Mouse (Mus musculus): ENCODE results near the gene S100a3. TPM values are rescaled to one million over a fixed set of nuclear protein-coding genes. Genes with fewer than 3 reads are reported as not detected.

The S100a3 gene
- total RNA-seq, 2 experiments from 2014 or later: not detected

- no peak for ATAC-seq (ENCODE audit: poor library complexity, severe bottlenecking)
Observed at GRCm38 (mm10) chr3:90600036-90600435, 39.7 kb downstream of the S100a3 start.

- no peak for ATAC-seq (ENCODE audit: poor library complexity, severe bottlenecking)
Observed at GRCm38 (mm10) chr3:90600458-90601195, 40.2 kb downstream of the S100a3 start.

- no peak for ATAC-seq (ENCODE audit: poor library complexity, severe bottlenecking)
Observed at GRCm38 (mm10) chr3:90601486-90602110, 41.2 kb downstream of the S100a3 start, which contains the start of gene Gm42674. TSS of gene Gm42674 (plus strand) at chr3:90601904.

GRCm38 (mm10) chr3:90603623-90604022, 43.2 kb downstream of the S100a3 start, which contains the start of gene S100a4:
TSS of gene S100a4 (plus strand) at chr3:90603771.
- ATAC-seq (ENCODE audit: poor library complexity, severe bottlenecking): peak; percentile 85

GRCm38 (mm10) chr3:90604416-90604815, 44.0 kb downstream of the S100a3 start:
- ATAC-seq (ENCODE audit: poor library complexity, severe bottlenecking): peak; percentile 53

- peak; percentile 37 for ATAC-seq (ENCODE audit: poor library complexity, severe bottlenecking)
Observed at GRCm38 (mm10) chr3:90605049-90605448, 44.7 kb downstream of the S100a3 start.

GRCm38 (mm10) chr3:90605736-90606135, 45.4 kb downstream of the S100a3 start:
- ATAC-seq (ENCODE audit: poor library complexity, severe bottlenecking): no peak

GRCm38 (mm10) chr3:90606185-90606584, 45.8 kb downstream of the S100a3 start:
- no peak for ATAC-seq (ENCODE audit: poor library complexity, severe bottlenecking)

GRCm38 (mm10) chr3:90607361-90607760, 47.0 kb downstream of the S100a3 start:
- no peak for ATAC-seq (ENCODE audit: poor library complexity, severe bottlenecking)

- ATAC-seq (ENCODE audit: poor library complexity, severe bottlenecking): no peak
Observed at GRCm38 (mm10) chr3:90608223-90608622, 47.8 kb downstream of the S100a3 start, which contains the start of gene S100a5. TSS of gene S100a5 (plus strand) at chr3:90608523.

GRCm38 (mm10) chr3:90609102-90609501, 48.7 kb downstream of the S100a3 start:
- ATAC-seq (ENCODE audit: poor library complexity, severe bottlenecking): no peak

- no peak for ATAC-seq (ENCODE audit: poor library complexity, severe bottlenecking)
Observed at GRCm38 (mm10) chr3:90611494-90611893, 51.1 kb downstream of the S100a3 start.

- peak; percentile 41 for ATAC-seq (ENCODE audit: poor library complexity, severe bottlenecking)
Observed at GRCm38 (mm10) chr3:90612061-90612460, 51.7 kb downstream of the S100a3 start.

- peak; percentile 77 for ATAC-seq (ENCODE audit: poor library complexity, severe bottlenecking)
Observed at GRCm38 (mm10) chr3:90612728-90613291, 52.4 kb downstream of the S100a3 start, which contains the start of gene S100a6. TSS of gene S100a6 (plus strand) at chr3:90612882.

GRCm38 (mm10) chr3:90613461-90614147, 53.2 kb downstream of the S100a3 start:
- ATAC-seq (ENCODE audit: poor library complexity, severe bottlenecking): 0 out of 2 replicates have a peak, but pooled peaks have one; percentile 19

- no peak for ATAC-seq (ENCODE audit: poor library complexity, severe bottlenecking)
Observed at GRCm38 (mm10) chr3:90614148-90614530, 53.8 kb downstream of the S100a3 start.

GRCm38 (mm10) chr3:90614611-90615251, 54.4 kb downstream of the S100a3 start:
- no peak for ATAC-seq (ENCODE audit: poor library complexity, severe bottlenecking)

- ATAC-seq (ENCODE audit: poor library complexity, severe bottlenecking): peak; percentile 56
Observed at GRCm38 (mm10) chr3:90615415-90615814, 55.0 kb downstream of the S100a3 start.

GRCm38 (mm10) chr3:90615911-90616310, 55.5 kb downstream of the S100a3 start:
- ATAC-seq (ENCODE audit: poor library complexity, severe bottlenecking): no peak

- ATAC-seq (ENCODE audit: poor library complexity, severe bottlenecking): peak; percentile 34; the same call in 1 of the 2 replicates
Observed at GRCm38 (mm10) chr3:90617586-90617985, 57.2 kb downstream of the S100a3 start.

All from megakaryocyte, adult 5-6 weeks (primary cell).